Mouse (Mus musculus) hindbrain, postnatal 0 days (tissue): Measurements from ENCODE around the gene Cacnb4. TPM values are rescaled to one million over a fixed set of nuclear protein-coding genes. Genes with fewer than 3 reads are reported as not detected.

Experiments used
- ATAC-seq: fragments of 200-750 bp; cut with Nextera tagmentation; 2 replicates; pipeline ENCODE4 v1.8.0; 2017; ENCODE audit warnings: mild to moderate bottlenecking, moderate TSS enrichment, moderate library complexity
- DNase-seq: peaks from one replicate; pipeline ENCODE4 v3.0.0-alpha.2; 2015; ENCODE audit warnings: low spot score
- H3K27ac ChIP-seq: fragments of 300-500 bp; sonication (generic); 2 replicates; pipeline ENCODE4 v1.5.1; 2014; ENCODE audit warnings: mild to moderate bottlenecking
- H3K27me3 ChIP-seq: fragments of 300-500 bp; sonication (generic); 2 replicates; pipeline ENCODE4 v1.6.1; 2014; ENCODE audit warnings: low read length, mixed read lengths; ENCODE audit not compliant: insufficient read depth
- H3K36me3 ChIP-seq: fragments of 300-500 bp; sonication (generic); 2 replicates; pipeline ENCODE4 v1.6.1; 2014; ENCODE audit warnings: low read length, mixed read lengths; ENCODE audit not compliant: insufficient read depth
- H3K4me1 ChIP-seq: fragments of 300-500 bp; sonication (generic); 2 replicates; pipeline ENCODE4 v1.6.1; 2014; ENCODE audit warnings: antibody characterized with exemption, low read length, mixed read lengths; ENCODE audit not compliant: insufficient read depth
- H3K4me2 ChIP-seq: fragments of 300-500 bp; sonication (generic); 2 replicates; pipeline ENCODE4 v1.6.1; 2014; ENCODE audit warnings: low read depth, mild to moderate bottlenecking, low read length, moderate library complexity, mixed read lengths
- H3K4me3 ChIP-seq: fragments of 300-500 bp; sonication (generic); 2 replicates; pipeline ENCODE4 v1.5.1; 2014; ENCODE audit warnings: low read length
- H3K9ac ChIP-seq: fragments of 300-500 bp; sonication (generic); replicated peaks from 2 replicates; pipeline ENCODE4 v1.6.1; 2014; ENCODE audit warnings: mild to moderate bottlenecking, low read length, moderate library complexity, mixed read lengths
- H3K9me3 ChIP-seq: fragments of 300-500 bp; sonication (generic); 2 replicates; pipeline ENCODE4 v1.6.1; 2016; ENCODE audit warnings: low read length, mixed read lengths
- CTCF ChIP-seq: IDR thresholded peaks from 2 replicates; pipeline ENCODE4 v1.5.1; 2016; ENCODE audit warnings: antibody characterized with exemption, control low read depth, low read depth
- WGBS: fragments of 180-500 bp; shearing (Covaris S2); extraction: QIAGEN DNeasy Blood & Tissue Kit; methylation state at CpG from one replicate; pipeline ENCODE4 v1.1.7; 2014; 5-methylcytosine and 5-hydroxymethylcytosine counted together
- polyA plus RNA-seq: library from polyadenylated mRNA; unstranded; fragments of >200 nt; fragmentation: Nextera tagmentation; extraction: Ambion mirVana; gene quantifications from 2 replicates; pipeline ENCODE4 v1.2.1, GENCODE M21; 2015
- total RNA-seq: library from RNA; depleted of rRNA; stranded (reverse); fragments of >200 nt; gene quantifications from 2 replicates; pipeline ENCODE4 v1.2.3, GENCODE M21; 2014

Gene Cacnb4
- total and polyA plus RNA-seq, 2 experiments from 2014 or later, result 9.7 to 12.8 TPM

GRCm38 (mm10) chr2:52521012-52521411, 155.6 kb downstream of the Cacnb4 start:
- no peak overlapping the region for H3K4me2 ChIP-seq
- no peak overlapping the region for H3K27ac ChIP-seq
- 91% methylated on average over 1 of the region's 1 CpGs for WGBS
- no peaks in the 10 kb centered on the region for H3K36me3 ChIP-seq
- DNase-seq, result no peak
- no peaks in the 10 kb centered on the region for H3K27me3 ChIP-seq
- H3K4me1 ChIP-seq, result no peaks in the 10 kb centered on the region
- no peak overlapping the region for H3K4me3 ChIP-seq
- TF ChIP-seq CTCF, result no peak
- H3K9me3 ChIP-seq, result no peaks in the 10 kb centered on the region
- no peak overlapping the region for H3K9ac ChIP-seq
- no peak for ATAC-seq

GRCm38 (mm10) chr2:52518740-52519139, 157.9 kb downstream of the Cacnb4 start:
- H3K9ac ChIP-seq, result no peak overlapping the region
- TF ChIP-seq CTCF, result no peak
- no peak for DNase-seq

DNA sequence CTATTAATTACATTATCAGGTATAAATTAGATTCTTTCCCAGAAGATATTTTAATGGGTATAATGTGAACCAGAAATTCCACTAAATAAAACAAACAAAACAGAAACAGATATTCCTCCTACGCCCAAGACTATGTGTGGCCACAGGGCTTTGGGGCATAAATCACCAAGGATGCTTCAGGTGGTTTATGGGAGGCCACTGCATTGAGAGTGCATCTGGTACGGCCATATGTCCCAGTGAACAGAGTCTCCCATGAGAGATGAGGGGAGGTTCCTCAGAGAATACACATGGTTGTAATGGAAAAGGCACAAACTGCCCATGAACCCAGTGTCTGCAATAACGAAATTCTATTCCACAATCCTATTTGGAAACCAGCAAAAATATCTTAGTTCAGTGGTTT, 160.1 kb downstream of the Cacnb4 start:
- Histone ChIP-seq H3K9me3 (no peaks in the 10 kb centered on the region), H3K4me3 (no peak overlapping the region), H3K27me3 (no peaks in the 10 kb centered on the region), H3K4me2 (no peak overlapping the region), H3K4me1 (no peaks in the 10 kb centered on the region), H3K27ac (no peak overlapping the region), H3K9ac (no peak overlapping the region), H3K36me3 (no peaks in the 10 kb centered on the region)
- no peak for TF ChIP-seq CTCF
- WGBS, result 77% methylated on average over 3 of the region's 3 CpGs
- DNase-seq (no peak), ATAC-seq (no peak)

More at GRCm38 (mm10) chr2:52518740-52519139, 157.9 kb downstream of the Cacnb4 start:
- Histone ChIP-seq H3K27me3 (no peaks in the 10 kb centered on the region), H3K4me1 (no peaks in the 10 kb centered on the region), H3K9me3 (no peaks in the 10 kb centered on the region), H3K36me3 (no peaks in the 10 kb centered on the region), H3K4me3 (no peak overlapping the region), H3K27ac (no peak overlapping the region), H3K4me2 (no peak overlapping the region)
- ATAC-seq, result no peak
- WGBS, result 93% methylated on average over 4 of the region's 4 CpGs

- no peak overlapping the region for H3K4me3 ChIP-seq
- H3K4me2 ChIP-seq, result no peak overlapping the region
- no peak overlapping the region for H3K27ac ChIP-seq
- no peaks in the 10 kb centered on the region for H3K27me3 ChIP-seq
- 70% methylated on average over 3 of the region's 3 CpGs for WGBS
- no peaks in the 10 kb centered on the region for H3K9me3 ChIP-seq
- ATAC-seq, result no peak
- no peaks in the 10 kb centered on the region for H3K4me1 ChIP-seq
- no peaks in the 10 kb centered on the region for H3K36me3 ChIP-seq
- no peak overlapping the region for H3K9ac ChIP-seq
- TF ChIP-seq CTCF, result no peak
- no peak for DNase-seq
Observed at GRCm38 (mm10) chr2:52512865-52513388, 163.7 kb downstream of the Cacnb4 start.

GRCm38 (mm10) chr2:52512206-52512605, 164.4 kb downstream of the Cacnb4 start:
- DNase-seq (no peak), ATAC-seq (peak; percentile 61)
- no peak for TF ChIP-seq CTCF
- H3K4me2 ChIP-seq, result 0 out of 2 replicates have a peak overlapping the region, but pooled peaks have one; percentile 10
- 19% methylated on average over 3 of the region's 3 CpGs for WGBS
- H3K27me3 ChIP-seq, result no peaks in the 10 kb centered on the region
- 0 out of 2 replicates have a peak overlapping the region, but pooled peaks have one; percentile 26 for H3K27ac ChIP-seq
- H3K4me3 ChIP-seq, result no peak overlapping the region
- H3K9me3 ChIP-seq, result no peaks in the 10 kb centered on the region
- no peaks in the 10 kb centered on the region for H3K36me3 ChIP-seq
- no peaks in the 10 kb centered on the region for H3K4me1 ChIP-seq
- no peak overlapping the region for H3K9ac ChIP-seq

DNA sequence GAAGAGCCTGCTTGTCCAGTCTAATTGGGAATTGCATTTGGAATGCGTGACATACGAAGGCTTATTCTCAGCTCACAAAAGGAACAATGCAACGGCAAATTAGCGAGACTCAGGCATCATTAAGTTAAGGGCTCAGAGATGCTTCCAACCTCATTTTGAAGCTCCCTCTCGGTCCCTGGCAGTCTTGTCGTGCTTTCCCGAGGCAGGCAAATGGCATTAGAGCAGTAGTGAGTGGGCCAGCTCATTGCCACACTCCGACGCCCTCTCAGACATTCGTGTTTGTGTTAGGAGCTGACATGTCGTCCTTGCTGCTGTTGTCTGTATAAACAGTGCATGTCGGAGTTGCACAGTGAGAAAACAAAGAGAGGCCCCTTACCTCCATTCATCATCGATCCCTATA, 164.8 kb downstream of the Cacnb4 start:
- WGBS, result 10% methylated on average over 13 of the region's 13 CpGs
- no peak for TF ChIP-seq CTCF
- H3K9me3 ChIP-seq, result no peaks in the 10 kb centered on the region
- no peaks in the 10 kb centered on the region for H3K36me3 ChIP-seq
- peak; percentile 53 for DNase-seq
- H3K4me3 ChIP-seq, result no peak overlapping the region
- H3K9ac ChIP-seq, result peak overlapping the region; percentile 3; the same call in 1 of the 2 replicates
- ATAC-seq, result peak; percentile 39
- H3K27me3 ChIP-seq, result no peaks in the 10 kb centered on the region
- peak overlapping the region; percentile 27; the same call in 1 of the 2 replicates for H3K4me2 ChIP-seq
- H3K4me1 ChIP-seq, result no peaks in the 10 kb centered on the region
- H3K27ac ChIP-seq, result 0 out of 2 replicates have a peak overlapping the region, but pooled peaks have one; percentile 26

DNA sequence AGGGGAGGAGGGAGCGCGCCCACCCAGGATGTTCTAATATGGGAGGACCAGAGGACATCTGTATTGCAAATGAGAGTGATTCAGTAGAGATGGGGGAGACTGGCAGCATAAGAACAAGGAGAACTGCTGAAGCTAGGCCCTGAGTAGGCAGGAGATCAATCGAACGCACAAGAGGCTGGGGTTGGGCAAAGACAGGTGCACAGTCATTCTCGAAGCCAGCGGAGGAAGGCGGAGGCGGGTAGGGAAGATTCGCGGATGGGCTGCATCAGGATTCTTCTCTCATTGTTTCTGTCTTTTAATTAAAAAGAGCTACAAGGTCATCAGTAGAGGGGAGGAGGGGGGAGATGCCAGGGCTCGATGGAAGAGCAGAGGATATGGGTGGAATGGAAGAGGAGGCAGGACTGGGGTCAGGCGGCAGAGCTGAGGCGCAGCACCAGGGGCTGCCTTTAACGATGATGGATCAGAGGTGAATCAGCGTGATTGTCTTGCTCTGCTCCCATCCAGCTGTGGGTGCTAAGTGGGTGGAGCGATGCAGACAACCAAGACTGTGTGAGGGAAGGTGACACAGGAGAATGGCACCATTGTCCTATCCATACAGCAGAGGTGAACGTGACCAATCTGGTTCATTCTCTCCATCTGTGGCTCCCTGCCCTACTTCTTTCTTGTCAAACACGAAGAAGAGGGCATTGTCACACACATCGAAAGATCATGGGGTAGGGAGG, 166.7 kb downstream of the Cacnb4 start:
- no peak for TF ChIP-seq CTCF
- Histone ChIP-seq H3K9ac (no peak overlapping the region), H3K36me3 (no peaks in the 10 kb centered on the region), H3K27ac (no peak overlapping the region), H3K4me1 (no peaks in the 10 kb centered on the region), H3K9me3 (no peaks in the 10 kb centered on the region), H3K4me2 (no peak overlapping the region), H3K4me3 (no peak overlapping the region), H3K27me3 (no peaks in the 10 kb centered on the region)
- ATAC-seq (no peak), DNase-seq (no peak)
- 77% methylated on average over 19 of the region's 19 CpGs for whole genome bisulfite sequencing
